Mouse (Mus musculus) embryonic facial prominence, embryonic 14.5 days (tissue): ENCODE measurements around the gene Rbm20. TPM values are rescaled to one million over a fixed set of nuclear protein-coding genes. Genes with fewer than 3 reads are reported as not detected.

Source experiments
- ATAC-seq: fragments of 200-750 bp; cut with Nextera tagmentation; 2 replicates; pipeline ENCODE4 v1.8.0; 2017; ENCODE audit warnings: low read depth, moderate number of reproducible peaks, moderate TSS enrichment
- DNase-seq: peaks from one replicate; pipeline ENCODE4 v3.0.0-alpha.2; 2015; ENCODE audit warnings: low spot score
- H3K27ac ChIP-seq: fragments of 300-500 bp; sonication (generic); replicated peaks from 2 replicates; pipeline ENCODE4 v1.5.1; 2014; ENCODE audit warnings: low read depth, mild to moderate bottlenecking, low read length, moderate library complexity
- H3K27me3 ChIP-seq: fragments of 300-500 bp; sonication (generic); replicated peaks from 2 replicates; pipeline ENCODE4 v1.6.1; 2014; ENCODE audit warnings: low read length; ENCODE audit not compliant: control insufficient read depth, insufficient read depth
- H3K36me3 ChIP-seq: fragments of 300-500 bp; sonication (generic); 2 replicates; pipeline ENCODE4 v1.6.1; 2014; ENCODE audit warnings: low read length, mixed read lengths; ENCODE audit not compliant: control insufficient read depth, insufficient read depth
- H3K4me1 ChIP-seq: fragments of 300-500 bp; sonication (generic); 2 replicates; pipeline ENCODE4 v1.6.1; 2014; ENCODE audit warnings: antibody characterized with exemption, low read length; ENCODE audit not compliant: control insufficient read depth, insufficient read depth
- H3K4me2 ChIP-seq: fragments of 300-500 bp; sonication (generic); 2 replicates; pipeline ENCODE4 v1.6.1; 2014; ENCODE audit warnings: low read depth, mild to moderate bottlenecking, low read length, moderate library complexity, mixed read lengths
- H3K4me3 ChIP-seq: fragments of 300-500 bp; sonication (generic); 2 replicates; pipeline ENCODE4 v1.5.1; 2014; ENCODE audit warnings: low read depth, mild to moderate bottlenecking, low read length
- H3K9ac ChIP-seq: fragments of 300-500 bp; sonication (generic); 2 replicates; pipeline ENCODE4 v1.6.1; 2014; ENCODE audit warnings: low read depth, mild to moderate bottlenecking, low read length, moderate library complexity, mixed read lengths
- H3K9me3 ChIP-seq: fragments of 300-500 bp; sonication (generic); 2 replicates; pipeline ENCODE4 v1.6.1; 2016; ENCODE audit warnings: low read length; ENCODE audit not compliant: control insufficient read depth
- WGBS: fragments of 180-500 bp; shearing (Covaris S2); extraction: QIAGEN DNeasy Blood & Tissue Kit; methylation state at CpG from one replicate; pipeline ENCODE4 v1.1.7; 2014; 5-methylcytosine and 5-hydroxymethylcytosine counted together
- polyA plus RNA-seq: library from polyadenylated mRNA; unstranded; fragments of >200 nt; fragmentation: Nextera tagmentation; extraction: Ambion mirVana; gene quantifications from 2 replicates; pipeline ENCODE4 v1.2.1, GENCODE M21; 2014

The Rbm20 gene
- polyA plus RNA-seq, 1 experiment from 2014 or later, result 5.9 TPM

GRCm38 (mm10) chr19:53760125-53761101, 83.3 kb downstream of the Rbm20 start:
- Histone ChIP-seq H3K36me3 (no peaks in the 10 kb centered on the region), H3K4me1 (no peaks in the 10 kb centered on the region), H3K9ac (no peak overlapping the region), H3K9me3 (no peaks in the 10 kb centered on the region), H3K4me2 (no peak overlapping the region), H3K4me3 (no peak overlapping the region), H3K27ac (no peak overlapping the region), H3K27me3 (no peaks in the 10 kb centered on the region)
- 78% methylated on average over 17 of the region's 17 CpGs for WGBS
- DNase-seq (no peak), ATAC-seq (no peak)

- 55% methylated on average over 8 of the region's 8 CpGs for WGBS
These were observed 85.8 kb downstream of the Rbm20 start for GRCm38 (mm10) chr19:53762749-53763438.

GRCm38 (mm10) chr19:53764688-53765478, 87.8 kb downstream of the Rbm20 start:
- DNase-seq (no peak), ATAC-seq (no peak)
- H3K9me3 ChIP-seq, result peaks cover 8% of the 10 kb centered on the region; the same call in 1 of the 2 replicates
- H3K4me2 ChIP-seq, result no peak overlapping the region
- no peaks in the 10 kb centered on the region for H3K36me3 ChIP-seq
- H3K4me3 ChIP-seq, result no peak overlapping the region
- no peak overlapping the region for H3K27ac ChIP-seq
- no peaks in the 10 kb centered on the region for H3K27me3 ChIP-seq
- no peak overlapping the region for H3K9ac ChIP-seq
- 74% methylated on average over 6 of the region's 7 CpGs for WGBS
- H3K4me1 ChIP-seq, result no peaks in the 10 kb centered on the region

More at GRCm38 (mm10) chr19:53762749-53763438, 85.8 kb downstream of the Rbm20 start:
- Histone ChIP-seq H3K4me2 (no peak overlapping the region), H3K36me3 (no peaks in the 10 kb centered on the region), H3K27me3 (no peaks in the 10 kb centered on the region), H3K4me3 (no peak overlapping the region), H3K4me1 (no peaks in the 10 kb centered on the region), H3K9ac (no peak overlapping the region), H3K27ac (no peak overlapping the region), H3K9me3 (peaks cover 8% of the 10 kb centered on the region; the same call in 1 of the 2 replicates)
- peak; percentile 85 for DNase-seq
- ATAC-seq, result peak; percentile 87

- DNase-seq (peak; percentile 84), ATAC-seq (0 out of 2 replicates have a peak, but pooled peaks have one; percentile 22)
- Histone ChIP-seq H3K27ac (no peak overlapping the region), H3K9ac (no peak overlapping the region; the same call in 1 of the 2 replicates), H3K4me2 (no peak overlapping the region), H3K4me3 (no peak overlapping the region), H3K27me3 (no peaks in the 10 kb centered on the region), H3K9me3 (peaks cover 8% of the 10 kb centered on the region; the same call in 1 of the 2 replicates), H3K36me3 (no peaks in the 10 kb centered on the region), H3K4me1 (0 out of 2 replicates have a peak, but pooled peaks cover 3% of the 10 kb centered on the region)
- 25% methylated on average over 3 of the region's 3 CpGs for WGBS
These were observed 91.4 kb downstream of the Rbm20 start for GRCm38 (mm10) chr19:53768478-53768877.

GRCm38 (mm10) chr19:53773937-53774640, 97.0 kb downstream of the Rbm20 start:
- Histone ChIP-seq H3K4me1 (peaks cover 11% of the 10 kb centered on the region; the same call in 1 of the 2 replicates), H3K9me3 (no peaks in the 10 kb centered on the region), H3K27ac (0 out of 2 replicates have a peak overlapping the region, but pooled peaks have one; percentile 33), H3K4me3 (no peak overlapping the region), H3K27me3 (no peaks in the 10 kb centered on the region), H3K9ac (no peak overlapping the region), H3K4me2 (no peak overlapping the region), H3K36me3 (no peaks in the 10 kb centered on the region)
- WGBS, result 39% methylated on average over 11 of the region's 11 CpGs
- peak; percentile 74 for ATAC-seq
- peak; percentile 91 for DNase-seq

- 0 out of 2 replicates have a peak, but pooled peaks have one; percentile 9 for ATAC-seq
- Histone ChIP-seq H3K4me2 (no peak overlapping the region), H3K9me3 (no peaks in the 10 kb centered on the region), H3K4me3 (no peak overlapping the region), H3K36me3 (no peaks in the 10 kb centered on the region), H3K27me3 (no peaks in the 10 kb centered on the region), H3K4me1 (peaks cover 11% of the 10 kb centered on the region; the same call in 1 of the 2 replicates), H3K9ac (no peak overlapping the region), H3K27ac (no peak overlapping the region)
- 35% methylated on average over 6 of the region's 7 CpGs for WGBS
- DNase-seq, result no peak
These were observed 97.7 kb downstream of the Rbm20 start for GRCm38 (mm10) chr19:53774641-53775350.

- Histone ChIP-seq H3K4me1 (no peaks in the 10 kb centered on the region; the same call in 1 of the 2 replicates), H3K36me3 (no peaks in the 10 kb centered on the region), H3K9ac (no peak overlapping the region), H3K27ac (no peak overlapping the region), H3K4me2 (no peak overlapping the region), H3K4me3 (no peak overlapping the region), H3K27me3 (no peaks in the 10 kb centered on the region), H3K9me3 (no peaks in the 10 kb centered on the region)
- DNase-seq (no peak), ATAC-seq (no peak)
- WGBS, result 80% methylated on average over 9 of the region's 9 CpGs
These were observed 102.3 kb downstream of the Rbm20 start for GRCm38 (mm10) chr19:53779402-53779801.
